Mouse (Mus musculus) limb, embryonic 11.5 days (tissue): ENCODE data around the gene Fam135a. TPM values are rescaled to one million over a fixed set of nuclear protein-coding genes. Genes with fewer than 3 reads are reported as not detected.

Source experiments
- ATAC-seq: fragments of 200-750 bp; cut with Nextera tagmentation; 2 replicates; pipeline ENCODE4 v1.8.0; 2017; ENCODE audit warnings: low read depth; ENCODE audit not compliant: insufficient number of reproducible peaks, low FRiP score, low TSS enrichment
- DNase-seq: peaks from one replicate; pipeline ENCODE4 v3.0.0-alpha.2; 2015; ENCODE audit warnings: low spot score
- H3K27ac ChIP-seq: fragments of 300-500 bp; sonication (generic); replicated peaks from 2 replicates; pipeline ENCODE4 v1.5.1; 2014; ENCODE audit warnings: low read depth, mild to moderate bottlenecking, low read length
- H3K27me3 ChIP-seq: fragments of 300-500 bp; sonication (generic); 2 replicates; pipeline ENCODE4 v1.6.1; 2014; ENCODE audit warnings: mild to moderate bottlenecking, low read length, mixed read lengths; ENCODE audit not compliant: control insufficient read depth, insufficient read depth
- H3K36me3 ChIP-seq: fragments of 300-500 bp; sonication (generic); 2 replicates; pipeline ENCODE4 v1.6.1; 2014; ENCODE audit warnings: mild to moderate bottlenecking, low read length, moderate library complexity, mixed read lengths; ENCODE audit not compliant: control insufficient read depth, insufficient read depth
- H3K4me1 ChIP-seq: fragments of 300-500 bp; sonication (generic); 2 replicates; pipeline ENCODE4 v1.6.1; 2014; ENCODE audit warnings: low read length, mixed read lengths; ENCODE audit not compliant: control insufficient read depth, insufficient read depth
- H3K4me2 ChIP-seq: fragments of 300-500 bp; sonication (generic); 2 replicates; pipeline ENCODE4 v1.6.1; 2014; ENCODE audit warnings: low read depth, mild to moderate bottlenecking, moderate library complexity; ENCODE audit not compliant: severe bottlenecking
- H3K4me3 ChIP-seq: fragments of 300-500 bp; sonication (generic); 2 replicates; pipeline ENCODE4 v1.5.1; 2014; ENCODE audit warnings: low read depth, low read length
- H3K9ac ChIP-seq: fragments of 300-500 bp; sonication (generic); 2 replicates; pipeline ENCODE4 v1.6.1; 2014; ENCODE audit warnings: mild to moderate bottlenecking, low read length
- H3K9me3 ChIP-seq: fragments of 300-500 bp; sonication (generic); 2 replicates; pipeline ENCODE4 v1.6.1; 2016; ENCODE audit warnings: low read length; ENCODE audit not compliant: control insufficient read depth
- WGBS: fragments of 180-500 bp; shearing (Covaris S2); extraction: QIAGEN DNeasy Blood & Tissue Kit; methylation state at CpG from one replicate; pipeline ENCODE4 v1.1.7; 2014; 5-methylcytosine and 5-hydroxymethylcytosine counted together
- polyA plus RNA-seq: library from polyadenylated mRNA; unstranded; fragments of >200 nt; fragmentation: Nextera tagmentation; extraction: Ambion mirVana; gene quantifications from 2 replicates; pipeline ENCODE4 v1.2.1, GENCODE M21; 2014

The Fam135a gene
- polyA plus RNA-seq, 1 experiment from 2014 or later = 36.4 TPM

GRCm38 (mm10) chr1:24122582-24122981 is 22.4 kb upstream of the Fam135a start:
- Histone ChIP-seq H3K36me3 (no peaks in the 10 kb centered on the region), H3K27ac (no peak overlapping the region), H3K4me3 (no peak overlapping the region), H3K4me1 (no peaks in the 10 kb centered on the region), H3K9ac (no peak overlapping the region), H3K4me2 (no peak overlapping the region), H3K27me3 (no peaks in the 10 kb centered on the region), H3K9me3 (no peaks in the 10 kb centered on the region)
- 96% methylated on average over 1 of the region's 1 CpGs for WGBS
- DNase-seq (no peak), ATAC-seq (no peak)

GRCm38 (mm10) chr1:24107971-24108773 is 8.0 kb upstream of the Fam135a start:
- no peak for ATAC-seq
- Histone ChIP-seq H3K36me3 (no peaks in the 10 kb centered on the region), H3K9me3 (no peaks in the 10 kb centered on the region), H3K4me2 (no peak overlapping the region), H3K4me1 (no peaks in the 10 kb centered on the region), H3K27me3 (no peaks in the 10 kb centered on the region), H3K4me3 (no peak overlapping the region), H3K9ac (no peak overlapping the region), H3K27ac (no peak overlapping the region)
- WGBS = 46% methylated on average over 10 of the region's 10 CpGs
- DNase-seq = no peak

GRCm38 (mm10) chr1:24107378-24107777 is 7.2 kb upstream of the Fam135a start:
- no peak overlapping the region for H3K4me3 ChIP-seq
- ATAC-seq (no peak), DNase-seq (no peak)
- no peak overlapping the region for H3K4me2 ChIP-seq
- H3K9ac ChIP-seq = no peak overlapping the region
- WGBS = 42% methylated on average over 11 of the region's 11 CpGs
- H3K27ac ChIP-seq = no peak overlapping the region
- H3K27me3 ChIP-seq = no peaks in the 10 kb centered on the region
- H3K4me1 ChIP-seq = no peaks in the 10 kb centered on the region
- no peaks in the 10 kb centered on the region for H3K9me3 ChIP-seq
- H3K36me3 ChIP-seq = no peaks in the 10 kb centered on the region

GRCm38 (mm10) chr1:24102579-24103149 is 2.5 kb upstream of the Fam135a start:
- H3K27me3 ChIP-seq = no peaks in the 10 kb centered on the region
- DNase-seq (no peak), ATAC-seq (no peak)
- no peak overlapping the region for H3K9ac ChIP-seq
- H3K4me3 ChIP-seq = no peak overlapping the region
- no peaks in the 10 kb centered on the region for H3K9me3 ChIP-seq
- H3K27ac ChIP-seq = no peak overlapping the region
- no peak overlapping the region for H3K4me2 ChIP-seq
- no peaks in the 10 kb centered on the region for H3K4me1 ChIP-seq
- WGBS = 66% methylated on average over 10 of the region's 10 CpGs
- no peaks in the 10 kb centered on the region for H3K36me3 ChIP-seq

GRCm38 (mm10) chr1:24100870-24101358 is 773 bp upstream of the Fam135a start:
- no peak overlapping the region for H3K27ac ChIP-seq
- WGBS = 57% methylated on average over 6 of the region's 6 CpGs

GRCm38 (mm10) chr1:24099541-24099925 is 608 bp downstream of the Fam135a start:
- under 1% methylated on average over 36 of the region's 44 CpGs for WGBS
- peak overlapping the region; percentile 36; the same call in 1 of the 2 replicates for H3K27ac ChIP-seq
- peak overlapping the region; percentile 91 for H3K9ac ChIP-seq
- no peaks in the 10 kb centered on the region for H3K36me3 ChIP-seq
- H3K4me2 ChIP-seq = peak overlapping the region; percentile 75
- H3K4me1 ChIP-seq = no peaks in the 10 kb centered on the region
- no peaks in the 10 kb centered on the region for H3K9me3 ChIP-seq
- no peak for ATAC-seq
- DNase-seq = peak; percentile 66
- H3K27me3 ChIP-seq = no peaks in the 10 kb centered on the region
- H3K4me3 ChIP-seq = peak overlapping the region; percentile 87

More at GRCm38 (mm10) chr1:24100870-24101358, 773 bp upstream of the Fam135a start:
- ATAC-seq (no peak; the same call in 1 of the 2 replicates), DNase-seq (no peak)
- H3K4me3 ChIP-seq = peak overlapping the region; percentile 87
- H3K4me1 ChIP-seq = no peaks in the 10 kb centered on the region
- H3K36me3 ChIP-seq = no peaks in the 10 kb centered on the region
- no peaks in the 10 kb centered on the region for H3K9me3 ChIP-seq
- H3K27me3 ChIP-seq = no peaks in the 10 kb centered on the region
- H3K4me2 ChIP-seq = peak overlapping the region; percentile 75
- H3K9ac ChIP-seq = peak overlapping the region; percentile 74; the same call in 1 of the 2 replicates

- H3K4me2 ChIP-seq = no peak overlapping the region
- H3K9me3 ChIP-seq = no peaks in the 10 kb centered on the region
- 68% methylated on average over 8 of the region's 8 CpGs for WGBS
- no peak overlapping the region for H3K4me3 ChIP-seq
- no peak for ATAC-seq
- DNase-seq = no peak
- no peaks in the 10 kb centered on the region for H3K27me3 ChIP-seq
- no peaks in the 10 kb centered on the region for H3K36me3 ChIP-seq
- no peak overlapping the region for H3K27ac ChIP-seq
- no peaks in the 10 kb centered on the region for H3K4me1 ChIP-seq
- no peak overlapping the region for H3K9ac ChIP-seq
Observed at GRCm38 (mm10) chr1:24097541-24097940, 2.6 kb downstream of the Fam135a start.

GRCm38 (mm10) chr1:24092414-24092813 is 7.7 kb downstream of the Fam135a start:
- Histone ChIP-seq H3K4me2 (no peak overlapping the region), H3K9me3 (no peaks in the 10 kb centered on the region), H3K4me3 (no peak overlapping the region), H3K4me1 (no peaks in the 10 kb centered on the region), H3K36me3 (no peaks in the 10 kb centered on the region), H3K27me3 (no peaks in the 10 kb centered on the region), H3K27ac (no peak overlapping the region), H3K9ac (no peak overlapping the region)
- ATAC-seq (no peak), DNase-seq (no peak)
- 94% methylated on average over 7 of the region's 7 CpGs for WGBS
